Mouse (Mus musculus) lung, adult 18-20 months (tissue): ENCODE measurements around the gene Ptgis.

Experiments used
- DNase-seq, 2 experiments: peaks; one replicate each; pipeline ENCODE4 v3.0.0; 2022; ENCODE audit warnings: mixed read lengths in 2 of 2

Ptgis gene

GRCm38 (mm10) chr2:167240008-167240964, at the start of gene Ptgis:
Gene Ptgis (minus strand): TSS chr2:167240604.
- no peak for DNase-seq

GRCm38 (mm10) chr2:167281461-167281860, 41.1 kb upstream of the Ptgis start:
- peak in 1 of 2 experiments; percentile 2 for DNase-seq

GRCm38 (mm10) chr2:167280986-167281310, 40.5 kb upstream of the Ptgis start:
- no peak for DNase-seq

- peak; percentile 62 to 67 for DNase-seq
Observed at GRCm38 (mm10) chr2:167280090-167280985, 39.9 kb upstream of the Ptgis start.

GRCm38 (mm10) chr2:167278751-167279526, 38.5 kb upstream of the Ptgis start:
- DNase-seq, result peak; percentile 48 to 60

- DNase-seq, result peak in 1 of 2 experiments; percentile 3
Observed at GRCm38 (mm10) chr2:167278011-167278410, 37.6 kb upstream of the Ptgis start.

- peak in 1 of 2 experiments; percentile 5 for DNase-seq
Observed at GRCm38 (mm10) chr2:167277026-167277425, 36.6 kb upstream of the Ptgis start.

GRCm38 (mm10) chr2:167275856-167276255, 35.5 kb upstream of the Ptgis start:
- DNase-seq, result peak in 1 of 2 experiments; percentile 2

- peak in 1 of 2 experiments; percentile 2 for DNase-seq
Observed at GRCm38 (mm10) chr2:167274713-167275465, 34.5 kb upstream of the Ptgis start.

- peak in 1 of 2 experiments; percentile 10 for DNase-seq
Observed at GRCm38 (mm10) chr2:167273206-167273740, 32.9 kb upstream of the Ptgis start.

- DNase-seq, result peak in 1 of 2 experiments; percentile 2
Observed at GRCm38 (mm10) chr2:167272706-167273105, 32.3 kb upstream of the Ptgis start.

GRCm38 (mm10) chr2:167271121-167271521, 30.7 kb upstream of the Ptgis start:
- DNase-seq, result peak in 1 of 2 experiments; percentile 26

GRCm38 (mm10) chr2:167270496-167270895, 30.1 kb upstream of the Ptgis start:
- DNase-seq, result peak in 1 of 2 experiments; percentile 2

GRCm38 (mm10) chr2:167268721-167269120, 28.3 kb upstream of the Ptgis start:
- peak; percentile 0 to 1 for DNase-seq

GRCm38 (mm10) chr2:167268411-167268690, 27.9 kb upstream of the Ptgis start:
- DNase-seq, result peak; percentile 0 to 1

GRCm38 (mm10) chr2:167267531-167268410, 27.4 kb upstream of the Ptgis start:
- DNase-seq, result peak in 1 of 2 experiments; percentile 2

GRCm38 (mm10) chr2:167266231-167266630, 25.8 kb upstream of the Ptgis start:
- DNase-seq, result peak in 1 of 2 experiments; percentile 0

GRCm38 (mm10) chr2:167265806-167266205, 25.4 kb upstream of the Ptgis start:
- DNase-seq, result peak; percentile 16 to 31

GRCm38 (mm10) chr2:167265021-167265420, 24.6 kb upstream of the Ptgis start:
- peak; percentile 0 to 2 for DNase-seq

- DNase-seq, result no peak
Observed at GRCm38 (mm10) chr2:167263931-167264330, 23.5 kb upstream of the Ptgis start.
